Mouse (Mus musculus) kidney, adult 2 months (tissue): ENCODE data around the gene Ufsp1.

ENCODE experiments used
- CTCF ChIP-seq: fragments of 200-500 bp; conservative IDR thresholded peaks from 2 replicates; pipeline ENCODE4 v1.5.1; 2011; ENCODE audit warnings: low read depth, mild to moderate bottlenecking, control low read depth, low read length, moderate library complexity, mixed read lengths; ENCODE audit not compliant: insufficient read depth, insufficient read length
- POLR2A ChIP-seq: fragments of 200-500 bp; IDR thresholded peaks from one replicate; pipeline ENCODE4 v1.6.1; 2011; ENCODE audit warnings: low read depth, low read length, control low read depth

- TF ChIP-seq CTCF (peak; percentile 92), POLR2A (no peak)
These were observed 7.8 kb upstream of the Ufsp1 start for GRCm38 (mm10) chr5:137286655-137287031.
